Mouse (Mus musculus): ENCODE measurements around the gene Adk.

DNA sequence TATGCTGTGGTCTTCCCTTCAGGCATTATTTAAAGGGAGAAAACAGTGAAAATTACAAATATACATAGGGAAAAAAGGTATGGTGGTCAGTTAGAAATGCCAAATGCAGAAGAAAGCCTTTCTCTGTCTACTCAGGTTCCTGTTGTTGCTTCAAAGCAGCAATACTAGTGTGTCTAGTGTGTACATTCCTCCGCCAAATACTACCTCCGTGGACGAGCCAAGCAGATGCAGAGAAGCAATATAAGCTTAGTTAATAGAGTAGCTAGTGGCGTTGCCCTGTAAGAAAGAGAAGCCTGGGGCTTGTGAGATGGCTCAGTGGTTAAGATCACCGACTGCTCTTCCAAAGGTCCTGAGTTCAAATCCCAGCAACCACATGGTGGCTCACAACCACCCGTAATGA is 359.1 kb downstream of the Adk start:
- no peak for TF ChIP-seq POLR2A (IDR thresholded peaks at IDR 0.05; ENCODE audit: borderline replicate concordance, low read depth, low read length)
- TF ChIP-seq CTCF (IDR thresholded peaks at IDR 0.05; ENCODE audit: low read depth, low read length), result no peak

Data from bone marrow macrophage, adult 2 months (primary cell).